Mouse (Mus musculus): Measurements from ENCODE around the gene Arhgef9. TPM values are rescaled to one million over a fixed set of nuclear protein-coding genes. Genes with fewer than 3 reads are reported as not detected.

The Arhgef9 gene
- polyA plus RNA-seq, 1 experiment, result 3.4 TPM

Other genes starting within 250 kb of the Arhgef9 start
- 0.82 and 0.92 TPM in 2 replicates for gene Spin4, start 170.2 kb downstream of the Arhgef9 start, polyA plus RNA-seq (2012; rRNA removed)
- 4.8 and 6.4 TPM in 2 replicates for gene Amer1, start 248.0 kb upstream of the Arhgef9 start, polyA plus RNA-seq (2012; rRNA removed)